Mouse (Mus musculus): ENCODE results near the gene Jph4.

The Jph4 gene

GRCm38 (mm10) chr14:55115846-55116245, 889 bp downstream of the Jph4 start:
- no peak for DNase-seq (ENCODE audit: low spot score)

- DNase-seq (ENCODE audit: low spot score) = no peak
Observed at GRCm38 (mm10) chr14:55114759-55115701, 1.7 kb downstream of the Jph4 start.

DNA sequence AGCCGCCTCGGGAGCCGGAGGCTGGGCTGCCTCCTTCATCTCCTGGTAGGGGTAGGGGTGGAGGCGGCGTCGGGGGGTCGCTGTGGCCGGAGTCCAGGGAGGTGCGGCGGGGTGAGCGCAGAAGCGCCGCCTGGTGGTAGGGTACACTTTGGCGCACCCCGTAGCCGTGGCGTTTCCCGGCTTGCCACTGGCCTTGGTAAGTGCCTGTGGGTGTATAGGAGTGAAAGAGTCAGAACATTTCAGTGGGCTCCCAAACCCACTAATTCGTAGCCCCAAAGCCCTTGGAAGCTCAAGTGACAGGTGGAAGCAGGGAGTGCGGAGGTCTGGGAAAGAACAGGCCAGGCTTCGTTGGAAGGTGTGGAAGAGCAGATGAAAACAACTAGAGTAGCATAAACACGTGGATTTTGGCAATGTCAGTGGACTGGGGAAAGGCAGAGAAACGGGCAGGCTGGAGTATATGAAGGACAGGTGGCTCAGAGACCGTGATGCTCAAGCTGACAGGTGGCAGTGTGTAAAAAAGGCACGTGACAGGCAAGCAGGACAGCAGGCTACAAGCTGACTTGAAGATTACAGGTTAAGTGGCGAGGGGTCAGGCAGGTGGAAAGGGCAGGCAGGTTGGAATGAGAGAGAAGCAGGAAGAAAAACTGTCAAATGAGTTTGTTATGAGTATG, 2.6 kb downstream of the Jph4 start:
- DNase-seq (ENCODE audit: low spot score) = no peak

DNA sequence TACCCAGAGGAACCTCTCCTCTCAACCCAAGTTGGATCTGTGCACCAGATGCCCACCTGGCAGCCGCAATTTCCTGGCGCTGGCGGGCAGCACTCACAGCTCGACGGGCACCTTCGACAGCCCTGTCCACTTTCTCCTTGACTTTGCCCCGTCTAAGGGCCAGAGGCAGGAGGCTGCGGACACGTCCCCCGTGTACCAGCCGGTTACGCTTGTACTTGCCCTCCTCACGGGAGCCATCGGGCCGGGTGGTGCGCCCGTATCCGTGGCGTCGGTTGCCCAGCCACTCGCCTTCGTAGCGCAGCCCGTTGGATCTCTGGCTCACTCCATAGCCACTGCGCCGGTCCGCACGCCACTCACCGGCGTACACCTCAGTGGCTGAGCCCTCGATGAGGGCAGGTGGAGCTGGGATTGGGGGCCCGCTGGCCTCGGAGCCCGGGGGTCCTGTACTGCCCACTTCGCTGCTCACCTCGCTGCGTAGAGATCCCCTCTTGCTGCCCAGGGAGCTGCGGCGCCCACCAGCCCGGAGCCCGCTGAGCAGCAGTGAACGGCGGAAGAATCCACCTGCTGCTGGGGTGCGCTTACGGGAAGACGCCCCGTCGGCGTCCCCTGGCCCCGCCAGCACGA, 3.3 kb downstream of the Jph4 start:
- DNase-seq (ENCODE audit: low spot score) = no peak

DNA sequence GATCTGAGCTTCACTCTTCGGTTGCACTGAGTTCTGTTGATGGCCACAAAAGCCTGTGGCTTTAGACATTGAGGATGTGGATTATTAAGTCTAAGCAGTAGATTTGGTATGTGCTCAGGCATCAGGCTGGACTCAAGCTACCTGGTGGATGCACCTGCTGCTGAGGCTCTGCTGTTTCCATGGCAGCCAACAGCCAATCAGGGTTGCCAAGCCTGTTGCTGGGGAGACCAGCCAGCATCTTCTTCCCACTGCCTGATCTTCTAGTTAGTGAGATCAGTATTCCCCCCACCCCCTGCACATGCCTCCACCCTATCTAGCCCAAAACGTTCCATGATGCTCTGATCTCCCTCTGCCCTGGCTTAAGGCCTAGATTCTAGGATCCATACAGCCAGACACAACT, 5.0 kb downstream of the Jph4 start:
- no peak for DNase-seq (ENCODE audit: low spot score)

GRCm38 (mm10) chr14:55110076-55110475, 6.7 kb downstream of the Jph4 start:
- DNase-seq (ENCODE audit: low spot score) = no peak

GRCm38 (mm10) chr14:55109048-55109873, 7.5 kb downstream of the Jph4 start:
- DNase-seq (ENCODE audit: low spot score) = no peak

GRCm38 (mm10) chr14:55108202-55108870, 8.4 kb downstream of the Jph4 start:
- DNase-seq (ENCODE audit: low spot score) = no peak

- DNase-seq (ENCODE audit: low spot score) = no peak
Observed at GRCm38 (mm10) chr14:55106990-55107389, 9.7 kb downstream of the Jph4 start.

DNA sequence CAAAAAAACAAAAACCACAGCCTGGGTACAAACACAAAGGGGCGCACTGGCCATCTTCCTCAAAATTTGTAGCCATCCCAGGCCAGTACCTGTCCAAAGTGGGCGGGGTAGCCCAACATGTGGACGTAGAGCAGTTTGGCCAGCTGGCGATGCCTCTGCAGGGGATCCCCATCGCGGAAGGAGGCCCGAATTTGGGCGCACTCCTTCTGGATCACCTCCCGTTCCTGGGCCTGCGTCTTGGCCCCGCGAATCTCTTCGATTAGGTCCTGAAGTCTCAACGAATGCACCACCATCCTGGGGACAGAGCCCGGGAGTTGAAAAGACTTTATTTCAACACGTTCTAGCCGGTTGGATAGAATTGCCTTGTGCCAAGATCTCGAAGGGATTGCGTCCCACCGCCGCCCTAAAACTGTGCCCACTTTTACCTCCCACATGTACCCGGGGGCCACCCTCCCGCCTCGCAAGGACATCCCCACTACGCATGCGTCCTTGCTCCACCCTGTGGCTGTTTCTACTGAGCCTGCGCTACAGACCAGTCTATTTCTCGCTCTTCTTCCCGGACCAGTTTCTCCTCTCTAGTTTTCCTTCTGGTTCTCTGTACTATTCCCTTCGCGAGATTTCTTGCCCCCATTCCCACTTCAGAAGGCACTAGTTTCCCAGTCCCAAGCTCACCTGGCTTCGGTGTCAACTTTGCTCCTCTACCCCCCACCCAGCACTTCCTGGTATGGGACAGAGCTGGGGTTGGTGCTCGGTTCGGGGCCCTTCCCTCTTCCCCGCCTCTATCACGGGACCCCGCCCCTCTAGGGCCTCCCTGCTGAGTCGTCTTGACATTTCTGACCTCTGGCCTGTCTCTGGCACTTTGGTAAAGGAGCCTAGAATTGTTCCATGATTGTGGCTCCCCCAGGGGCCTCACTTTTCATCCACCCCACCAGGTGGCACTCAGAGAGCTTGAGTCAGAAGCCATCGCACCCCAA, 10.6 kb downstream of the Jph4 start, which contains the start of gene Ap1g2:
Ap1g2 (minus strand) TSS at position 758 of the 974 bp plus-strand sequence.
- DNase-seq (ENCODE audit: low spot score) = peak; percentile 81

GRCm38 (mm10) chr14:55105386-55105785, 11.3 kb downstream of the Jph4 start:
- no peak for DNase-seq (ENCODE audit: low spot score)

- DNase-seq (ENCODE audit: low spot score) = no peak
Observed at GRCm38 (mm10) chr14:55104365-55104764, 12.4 kb downstream of the Jph4 start.

DNA sequence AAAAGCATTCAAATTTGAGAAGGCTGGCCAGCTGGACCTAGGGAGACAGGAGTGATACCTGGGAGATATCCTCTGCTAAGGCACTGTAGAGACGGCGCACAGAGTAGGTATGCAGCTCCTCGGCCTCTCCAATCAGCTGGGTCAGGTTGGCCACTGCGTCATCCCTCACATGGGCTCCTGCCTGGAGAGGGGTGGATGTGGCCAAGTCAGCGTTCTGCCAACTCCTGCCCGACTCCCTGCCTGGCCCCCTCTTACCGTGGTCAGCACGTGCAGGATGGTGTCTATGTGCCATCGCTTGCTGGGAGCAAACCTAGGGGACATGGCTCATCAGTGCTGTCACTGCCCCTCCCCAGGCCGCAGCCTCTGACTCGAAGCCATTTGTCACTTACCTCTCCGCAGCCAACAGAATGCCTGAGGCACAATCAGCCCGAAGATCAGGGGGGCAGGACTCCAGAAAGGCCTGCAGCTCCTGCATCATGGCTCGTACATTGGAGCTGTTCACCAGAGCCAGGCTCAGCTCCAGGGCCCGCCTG, 14.4 kb downstream of the Jph4 start:
- DNase-seq (ENCODE audit: low spot score) = no peak

- DNase-seq (ENCODE audit: low spot score) = peak; percentile 57
Observed at GRCm38 (mm10) chr14:55101592-55101991, 15.1 kb downstream of the Jph4 start.

GRCm38 (mm10) chr14:55098067-55098466, 18.7 kb downstream of the Jph4 start:
- peak; percentile 55 for DNase-seq (ENCODE audit: low spot score)

DNA sequence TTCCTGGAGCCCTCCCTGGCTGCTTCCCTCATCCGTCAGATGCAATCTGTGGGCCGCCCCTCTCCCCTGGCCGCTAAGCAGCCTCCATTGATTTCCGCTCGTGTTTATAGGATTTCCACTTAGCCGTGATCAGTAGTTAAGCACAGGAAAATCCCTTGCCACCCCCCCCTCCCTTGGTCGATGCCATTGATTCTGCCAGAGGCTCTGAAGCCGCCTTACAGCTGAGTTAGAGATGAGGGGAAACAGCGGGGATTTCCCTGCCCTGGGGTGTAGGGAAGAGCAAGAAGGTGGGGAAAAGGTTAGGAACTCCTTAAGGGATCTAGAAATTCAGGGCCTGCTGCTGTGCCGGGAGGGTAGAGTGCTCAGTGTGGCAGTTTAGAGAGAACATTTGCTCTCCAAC, 19.1 kb downstream of the Jph4 start:
- no peak for DNase-seq (ENCODE audit: low spot score)

GRCm38 (mm10) chr14:55096573-55097087, 20.1 kb downstream of the Jph4 start:
- no peak for DNase-seq (ENCODE audit: low spot score)

- DNase-seq (ENCODE audit: low spot score) = no peak
Observed at GRCm38 (mm10) chr14:55095671-55096070, 21.1 kb downstream of the Jph4 start.

- DNase-seq (ENCODE audit: low spot score) = no peak
Observed at GRCm38 (mm10) chr14:55095263-55095662, 21.5 kb downstream of the Jph4 start.

All from c-Kit-positive CD71-positive TER-119-positive erythroid progenitor cells, embryonic 14.5 days (primary cell).